Mouse (Mus musculus) heart, embryonic 15.5 days (tissue): ENCODE measurements around the gene Ap1b1. TPM values are rescaled to one million over a fixed set of nuclear protein-coding genes. Genes with fewer than 3 reads are reported as not detected.
A peak's percentile ranks its signal among the peaks of the same experiment; 100 is the strongest.

Experiments
- ATAC-seq: fragments of 200-750 bp; cut with Nextera tagmentation; replicated peaks from 2 replicates; pipeline ENCODE4 v1.8.0; 2017; ENCODE audit warnings: low read depth, moderate TSS enrichment; ENCODE audit not compliant: insufficient number of reproducible peaks, insufficient read depth, low FRiP score
- H3K27ac ChIP-seq: fragments of 300-500 bp; sonication (generic); 2 replicates; pipeline ENCODE4 v1.5.1; 2015; ENCODE audit warnings: mild to moderate bottlenecking, inconsistent platforms
- H3K27me3 ChIP-seq: fragments of 300-500 bp; sonication (generic); 2 replicates; pipeline ENCODE4 v1.6.1; 2015; ENCODE audit warnings: inconsistent platforms
- H3K36me3 ChIP-seq: fragments of 300-500 bp; sonication (generic); 2 replicates; pipeline ENCODE4 v1.6.1; 2015; ENCODE audit warnings: mild to moderate bottlenecking, inconsistent platforms
- H3K4me1 ChIP-seq: fragments of 300-500 bp; sonication (generic); replicated peaks from 2 replicates; pipeline ENCODE4 v1.6.1; 2015; ENCODE audit warnings: inconsistent platforms
- H3K4me2 ChIP-seq: fragments of 300-500 bp; sonication (generic); 2 replicates; pipeline ENCODE4 v1.6.1; 2015; ENCODE audit warnings: inconsistent platforms, mild to moderate bottlenecking, moderate library complexity
- H3K4me3 ChIP-seq: fragments of 300-500 bp; sonication (generic); 2 replicates; pipeline ENCODE4 v1.5.1; 2015; ENCODE audit warnings: mild to moderate bottlenecking, inconsistent platforms
- H3K9ac ChIP-seq: fragments of 300-500 bp; sonication (generic); 2 replicates; pipeline ENCODE4 v1.6.1; 2015; ENCODE audit warnings: mild to moderate bottlenecking, inconsistent platforms
- H3K9me3 ChIP-seq: fragments of 300-500 bp; sonication (generic); replicated peaks from 2 replicates; pipeline ENCODE4 v1.6.1; 2016; ENCODE audit warnings: inconsistent platforms
- WGBS: fragments of 180-500 bp; shearing (Covaris S2); methylation state at CpG from one replicate; pipeline ENCODE4 v1.1.7; 2015; ENCODE audit warnings: mixed read lengths; 5-methylcytosine and 5-hydroxymethylcytosine counted together
- polyA plus RNA-seq: library from polyadenylated mRNA; unstranded; fragments of >200 nt; fragmentation: Nextera tagmentation; extraction: Ambion mirVana; gene quantifications from 2 replicates; pipeline ENCODE4 v1.2.1, GENCODE M21; 2015

The Ap1b1 gene
- polyA plus RNA-seq, 1 experiment from 2014 or later, result 32.1 TPM

DNA sequence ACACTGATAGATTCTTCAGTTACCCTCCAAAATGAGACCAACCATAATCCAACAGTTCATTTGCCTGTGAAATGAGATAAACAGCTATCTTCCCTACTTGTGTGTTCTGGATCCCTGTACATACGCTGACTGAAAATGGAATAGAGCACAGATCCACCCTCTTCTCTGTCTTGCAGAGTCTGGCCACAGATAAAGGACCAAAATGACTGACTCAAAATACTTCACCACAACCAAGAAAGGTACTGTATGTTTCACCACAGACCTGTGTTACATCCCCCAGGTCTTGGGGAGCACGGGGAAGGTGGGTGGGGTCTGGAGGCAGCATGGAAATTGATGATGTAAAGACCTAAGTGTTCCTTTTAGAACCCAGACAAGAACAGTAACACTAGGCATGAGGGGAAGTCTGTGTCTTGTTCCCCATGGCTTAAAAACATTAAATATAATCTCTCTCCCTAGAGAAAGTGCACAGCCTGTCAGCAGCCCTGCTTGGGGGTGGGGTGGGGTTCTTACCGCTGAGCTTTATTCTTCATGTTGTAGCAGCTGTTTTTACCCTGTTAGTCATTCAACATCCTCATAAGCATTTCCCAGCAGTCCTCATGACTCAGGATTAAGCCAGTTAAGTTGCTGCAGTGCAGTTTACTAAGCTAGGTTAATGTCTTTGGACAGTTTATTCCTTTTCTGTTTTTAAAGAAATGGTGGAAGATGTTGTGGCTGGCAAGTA lies 22.9 kb downstream of the Ap1b1 start:
- H3K4me2 ChIP-seq, result no peak overlapping the region
- 68% methylated on average over 3 of the region's 3 CpGs for WGBS

GRCm38 (mm10) chr11:5010205-5010604 lies 23.6 kb downstream of the Ap1b1 start:
- Histone ChIP-seq H3K4me1 (no peaks in the 10 kb centered on the region), H3K9ac (no peak overlapping the region), H3K27me3 (no peaks in the 10 kb centered on the region), H3K4me3 (no peak overlapping the region), H3K36me3 (peaks cover 24% of the 10 kb centered on the region; the same call in 1 of the 2 replicates), H3K27ac (no peak overlapping the region), H3K4me2 (no peak overlapping the region), H3K9me3 (no peaks in the 10 kb centered on the region)
- no peak for ATAC-seq
- 91% methylated on average over 1 of the region's 1 CpGs for WGBS

More for the DNA sequence above, 22.9 kb downstream of the Ap1b1 start:
- H3K9ac ChIP-seq, result no peak overlapping the region
- no peak for ATAC-seq
- H3K36me3 ChIP-seq, result peaks cover 19% of the 10 kb centered on the region; the same call in 1 of the 2 replicates
- H3K4me1 ChIP-seq, result no peaks in the 10 kb centered on the region
- no peaks in the 10 kb centered on the region for H3K27me3 ChIP-seq
- H3K4me3 ChIP-seq, result no peak overlapping the region
- no peaks in the 10 kb centered on the region for H3K9me3 ChIP-seq
- no peak overlapping the region for H3K27ac ChIP-seq

- H3K27me3 ChIP-seq, result no peaks in the 10 kb centered on the region
- peaks cover 35% of the 10 kb centered on the region; the same call in 1 of the 2 replicates for H3K36me3 ChIP-seq
Measured at GRCm38 (mm10) chr11:5011480-5011879, 24.9 kb downstream of the Ap1b1 start.

GRCm38 (mm10) chr11:5012213-5012715 lies 25.6 kb downstream of the Ap1b1 start:
- 72% methylated on average over 5 of the region's 5 CpGs for WGBS
- peaks cover 35% of the 10 kb centered on the region for H3K36me3 ChIP-seq
- no peak for ATAC-seq
- no peaks in the 10 kb centered on the region for H3K9me3 ChIP-seq
- no peak overlapping the region for H3K9ac ChIP-seq
- no peak overlapping the region for H3K4me2 ChIP-seq
- no peak overlapping the region for H3K4me3 ChIP-seq
- no peaks in the 10 kb centered on the region for H3K4me1 ChIP-seq
- H3K27me3 ChIP-seq, result no peaks in the 10 kb centered on the region
- H3K27ac ChIP-seq, result peak overlapping the region; percentile 26

More at GRCm38 (mm10) chr11:5011480-5011879, 24.9 kb downstream of the Ap1b1 start:
- ATAC-seq, result no peak
- 71% methylated on average over 1 of the region's 1 CpGs for WGBS
- H3K4me3 ChIP-seq, result no peak overlapping the region
- H3K4me1 ChIP-seq, result no peaks in the 10 kb centered on the region
- no peak overlapping the region for H3K4me2 ChIP-seq
- 0 out of 2 replicates have a peak overlapping the region, but pooled peaks have one; percentile 26 for H3K27ac ChIP-seq
- no peaks in the 10 kb centered on the region for H3K9me3 ChIP-seq
- no peak overlapping the region; the same call in 1 of the 2 replicates for H3K9ac ChIP-seq

DNA sequence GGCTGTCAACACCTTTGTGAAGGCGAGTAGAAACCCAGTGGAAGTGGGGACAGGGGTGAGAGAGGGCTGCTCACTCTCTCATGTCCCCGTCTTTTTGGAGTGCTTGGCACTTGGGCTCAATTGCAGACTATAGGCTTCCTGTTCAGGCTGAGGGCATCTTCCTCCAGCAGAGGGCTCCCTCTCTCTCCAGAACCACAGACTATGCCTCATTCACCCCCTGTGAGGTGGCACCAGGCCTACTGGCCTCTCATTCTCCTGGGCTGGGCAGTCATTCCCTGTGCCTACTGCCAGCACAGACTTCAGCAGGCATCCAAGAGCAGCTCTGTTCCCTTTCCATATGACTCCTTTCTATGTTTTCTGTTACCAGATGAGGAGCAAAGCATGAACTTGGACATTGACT lies 29.1 kb downstream of the Ap1b1 start:
- Histone ChIP-seq H3K4me3 (no peak overlapping the region), H3K27ac (no peak overlapping the region), H3K27me3 (no peaks in the 10 kb centered on the region), H3K36me3 (peaks cover 58% of the 10 kb centered on the region), H3K9me3 (no peaks in the 10 kb centered on the region), H3K4me1 (no peaks in the 10 kb centered on the region), H3K4me2 (no peak overlapping the region), H3K9ac (no peak overlapping the region)
- 35% methylated on average over 2 of the region's 2 CpGs for WGBS
- no peak for ATAC-seq

GRCm38 (mm10) chr11:5016286-5016685 lies 29.7 kb downstream of the Ap1b1 start:
- H3K4me1 ChIP-seq, result no peaks in the 10 kb centered on the region
- no peaks in the 10 kb centered on the region for H3K27me3 ChIP-seq
- no peak overlapping the region for H3K27ac ChIP-seq
- H3K9ac ChIP-seq, result no peak overlapping the region
- H3K9me3 ChIP-seq, result no peaks in the 10 kb centered on the region
- ATAC-seq, result no peak
- peaks cover 57% of the 10 kb centered on the region for H3K36me3 ChIP-seq
- WGBS, result 90% methylated on average over 5 of the region's 5 CpGs
- H3K4me3 ChIP-seq, result no peak overlapping the region
- no peak overlapping the region for H3K4me2 ChIP-seq

DNA sequence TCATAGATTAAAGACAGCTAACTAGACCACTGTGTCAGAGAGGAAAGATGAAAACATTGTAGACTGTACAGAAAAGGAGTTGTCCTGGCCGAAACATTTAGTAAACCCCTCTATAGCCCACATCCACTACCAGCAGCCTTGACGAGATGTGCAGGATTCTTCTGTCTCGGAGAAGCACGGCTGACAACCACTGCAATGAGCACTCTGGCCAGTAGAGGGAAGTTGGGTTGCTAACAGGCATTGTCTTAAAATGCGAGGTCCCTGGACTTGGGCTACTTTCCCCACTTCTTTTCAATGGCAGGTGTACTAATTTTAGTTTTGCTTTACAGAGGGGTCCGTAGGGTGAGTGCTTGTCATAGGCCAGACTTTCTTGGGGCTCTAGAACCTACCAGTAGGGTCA lies 30.9 kb downstream of the Ap1b1 start:
- WGBS, result 54% methylated on average over 6 of the region's 6 CpGs
- Histone ChIP-seq H3K27me3 (no peaks in the 10 kb centered on the region), H3K9me3 (no peaks in the 10 kb centered on the region), H3K9ac (no peak overlapping the region), H3K4me1 (no peaks in the 10 kb centered on the region), H3K4me2 (no peak overlapping the region), H3K4me3 (no peak overlapping the region), H3K27ac (no peak overlapping the region), H3K36me3 (peaks cover 61% of the 10 kb centered on the region)
- ATAC-seq, result no peak

GRCm38 (mm10) chr11:5025108-5025507 lies 38.5 kb downstream of the Ap1b1 start:
- no peak for ATAC-seq
- no peaks in the 10 kb centered on the region for H3K4me1 ChIP-seq
- no peak overlapping the region for H3K9ac ChIP-seq
- no peaks in the 10 kb centered on the region for H3K27me3 ChIP-seq
- H3K4me3 ChIP-seq, result no peak overlapping the region
- H3K36me3 ChIP-seq, result peaks cover 64% of the 10 kb centered on the region
- 94% methylated on average over 1 of the region's 1 CpGs for WGBS
- H3K4me2 ChIP-seq, result no peak overlapping the region
- H3K27ac ChIP-seq, result no peak overlapping the region
- no peaks in the 10 kb centered on the region for H3K9me3 ChIP-seq

DNA sequence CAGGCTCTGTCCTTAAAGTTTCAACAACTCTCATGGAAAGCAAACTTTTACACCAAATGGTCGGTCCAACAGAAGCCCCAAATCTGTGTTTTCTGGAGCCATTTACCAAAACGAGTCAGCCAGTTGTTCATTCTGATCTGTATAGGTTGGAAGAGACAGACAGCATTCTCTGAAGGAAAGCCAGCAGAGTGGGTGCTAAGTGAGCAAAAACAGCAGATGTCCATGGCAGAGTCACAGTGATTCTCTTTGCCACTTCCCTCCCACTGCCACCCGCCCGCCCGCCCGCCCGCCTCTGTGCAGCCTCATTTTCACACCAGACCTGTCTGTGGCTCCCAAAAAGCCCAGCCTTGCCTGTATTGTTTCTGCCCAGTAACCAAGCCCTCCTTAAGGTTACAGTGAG lies 41.6 kb downstream of the Ap1b1 start:
- H3K27ac ChIP-seq, result no peak overlapping the region
- no peaks in the 10 kb centered on the region for H3K27me3 ChIP-seq
- 95% methylated on average over 7 of the region's 7 CpGs for WGBS
- no peak for ATAC-seq
- no peak overlapping the region for H3K4me2 ChIP-seq
- H3K4me1 ChIP-seq, result peaks cover 6% of the 10 kb centered on the region
- no peaks in the 10 kb centered on the region for H3K9me3 ChIP-seq
- H3K36me3 ChIP-seq, result peaks cover 76% of the 10 kb centered on the region
- H3K9ac ChIP-seq, result no peak overlapping the region
- no peak overlapping the region for H3K4me3 ChIP-seq

DNA sequence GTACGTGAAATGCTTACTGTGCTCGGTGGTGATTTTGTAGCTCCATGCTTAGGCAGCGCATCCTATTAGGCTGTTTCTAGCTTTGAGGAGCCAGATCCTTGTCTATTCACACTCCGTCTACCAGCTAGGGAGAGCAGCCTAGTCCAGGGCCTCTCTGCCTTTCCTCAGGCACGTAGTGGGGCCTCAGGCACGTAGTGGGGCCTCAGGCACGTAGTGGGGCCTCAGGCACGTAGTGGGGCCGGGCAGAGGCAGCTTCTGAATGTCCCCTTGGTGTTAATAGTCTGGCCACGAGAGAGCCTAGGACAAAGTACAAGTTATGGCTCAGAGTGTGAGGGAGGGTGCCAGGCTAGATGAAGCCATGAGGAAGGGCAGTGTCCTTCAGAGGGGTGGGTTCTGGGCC lies 46.1 kb downstream of the Ap1b1 start:
- Histone ChIP-seq H3K27ac (no peak overlapping the region), H3K4me2 (no peak overlapping the region), H3K9ac (no peak overlapping the region), H3K4me1 (peaks cover 9% of the 10 kb centered on the region), H3K4me3 (no peak overlapping the region), H3K9me3 (no peaks in the 10 kb centered on the region), H3K27me3 (no peaks in the 10 kb centered on the region), H3K36me3 (peaks cover 60% of the 10 kb centered on the region)
- ATAC-seq, result peak; percentile 25; the same call in 1 of the 2 replicates
- 91% methylated on average over 10 of the region's 10 CpGs for WGBS

DNA sequence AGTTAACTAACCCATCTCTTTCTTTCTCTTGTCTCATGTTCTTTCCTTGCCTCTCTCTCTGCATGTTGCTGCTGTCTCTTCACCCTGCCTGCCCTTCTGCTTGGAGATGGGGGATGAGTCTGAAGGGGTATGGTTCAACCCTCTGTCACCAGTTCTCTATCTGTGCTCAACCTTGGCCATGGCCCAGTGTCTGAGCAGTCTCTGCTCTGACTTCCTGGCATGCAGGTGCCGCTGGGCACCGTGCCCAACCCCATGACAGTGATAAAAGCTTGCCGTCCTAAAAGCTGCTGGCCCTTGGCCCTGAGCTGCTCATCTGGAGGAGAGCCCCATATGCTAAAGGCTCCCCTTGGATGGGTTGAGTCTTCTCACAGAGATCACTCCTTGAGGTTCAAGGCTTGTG lies 46.5 kb downstream of the Ap1b1 start:
- Histone ChIP-seq H3K9me3 (no peaks in the 10 kb centered on the region), H3K27me3 (no peaks in the 10 kb centered on the region), H3K4me3 (no peak overlapping the region), H3K9ac (no peak overlapping the region), H3K4me2 (no peak overlapping the region), H3K4me1 (peaks cover 9% of the 10 kb centered on the region), H3K27ac (no peak overlapping the region), H3K36me3 (peaks cover 57% of the 10 kb centered on the region)
- WGBS, result 49% methylated on average over 3 of the region's 3 CpGs
- ATAC-seq, result peak; percentile 57; the same call in 1 of the 2 replicates

GRCm38 (mm10) chr11:5035421-5035820 lies 48.8 kb downstream of the Ap1b1 start:
- no peak overlapping the region for H3K27ac ChIP-seq
- no peak overlapping the region for H3K4me2 ChIP-seq
- peaks cover 55% of the 10 kb centered on the region for H3K36me3 ChIP-seq
- no peaks in the 10 kb centered on the region for H3K9me3 ChIP-seq
- H3K27me3 ChIP-seq, result no peaks in the 10 kb centered on the region
- no peak for ATAC-seq
- 83% methylated on average over 4 of the region's 4 CpGs for WGBS
- H3K4me1 ChIP-seq, result peaks cover 9% of the 10 kb centered on the region
- H3K9ac ChIP-seq, result no peak overlapping the region
- H3K4me3 ChIP-seq, result no peak overlapping the region
